Mouse (Mus musculus) heart, embryonic 16.5 days (tissue): Measurements from ENCODE around the gene Borcs5. TPM values are rescaled to one million over a fixed set of nuclear protein-coding genes. Genes with fewer than 3 reads are reported as not detected.
A peak's percentile ranks its signal among the peaks of the same experiment; 100 is the strongest.

Experiments
- ATAC-seq: fragments of 200-750 bp; cut with Nextera tagmentation; replicated peaks from 2 replicates; pipeline ENCODE4 v1.8.0; 2017; ENCODE audit warnings: moderate number of reproducible peaks; ENCODE audit not compliant: insufficient read depth, low FRiP score; ENCODE audit errors: extremely low read depth
- H3K27ac ChIP-seq: fragments of 300-500 bp; sonication (generic); 2 replicates; pipeline ENCODE4 v1.5.1; 2014; ENCODE audit warnings: mild to moderate bottlenecking, low read length, control low read depth, moderate library complexity
- H3K27me3 ChIP-seq: fragments of 300-500 bp; sonication (generic); 2 replicates; pipeline ENCODE4 v1.6.1; 2014; ENCODE audit warnings: low read length, mixed read lengths; ENCODE audit not compliant: control insufficient read depth, insufficient read depth
- H3K36me3 ChIP-seq: fragments of 300-500 bp; sonication (generic); 2 replicates; pipeline ENCODE4 v1.6.1; 2014; ENCODE audit not compliant: control insufficient read depth, insufficient read depth
- H3K4me1 ChIP-seq: fragments of 300-500 bp; sonication (generic); 2 replicates; pipeline ENCODE4 v1.6.1; 2014; ENCODE audit warnings: low read length, mixed read lengths; ENCODE audit not compliant: control insufficient read depth, insufficient read depth
- H3K4me2 ChIP-seq: fragments of 300-500 bp; sonication (generic); 2 replicates; pipeline ENCODE4 v1.6.1; 2014; ENCODE audit warnings: low read depth, mild to moderate bottlenecking, control low read depth, low read length
- H3K4me3 ChIP-seq: fragments of 300-500 bp; sonication (generic); 2 replicates; pipeline ENCODE4 v1.5.1; 2014; ENCODE audit warnings: mild to moderate bottlenecking, control low read depth, low read length
- H3K9ac ChIP-seq: fragments of 300-500 bp; sonication (generic); 2 replicates; pipeline ENCODE4 v1.6.1; 2014; ENCODE audit warnings: low read length, control low read depth
- H3K9me3 ChIP-seq: fragments of 300-500 bp; sonication (generic); replicated peaks from 2 replicates; pipeline ENCODE4 v1.6.1; 2016; ENCODE audit warnings: low read length; ENCODE audit not compliant: control insufficient read depth
- WGBS: fragments of 180-500 bp; shearing (Covaris S2); extraction: QIAGEN DNeasy Blood & Tissue Kit; methylation state at CpG from one replicate; pipeline ENCODE4 v1.1.7; 2014; 5-methylcytosine and 5-hydroxymethylcytosine counted together
- polyA plus RNA-seq: library from polyadenylated mRNA; unstranded; fragments of >200 nt; fragmentation: Nextera tagmentation; extraction: Ambion mirVana; gene quantifications from 2 replicates; pipeline ENCODE4 v1.2.1, GENCODE M21; 2015

Borcs5 gene
- polyA plus RNA-seq, 1 experiment from 2014 or later, result 17.5 TPM

DNA sequence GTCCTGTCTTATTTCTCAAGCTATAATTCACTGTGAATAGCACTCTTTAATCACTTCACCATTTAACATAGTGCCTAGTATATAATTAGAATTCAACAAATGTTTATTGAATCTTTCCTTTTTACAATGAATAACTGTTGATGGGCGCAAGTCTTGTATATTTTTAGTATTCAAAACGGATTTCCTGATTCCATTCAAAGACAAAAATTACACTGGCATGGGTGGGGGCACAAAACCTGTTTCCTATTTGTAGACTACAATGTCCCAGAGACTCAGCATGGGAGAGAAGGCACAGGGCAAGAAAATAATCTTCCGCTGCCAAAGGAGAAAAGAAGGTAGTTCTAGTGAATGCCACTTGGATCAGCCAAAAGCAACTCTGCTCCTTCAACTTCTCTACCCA lies 108.8 kb downstream of the Borcs5 start:
- WGBS, result 88% methylated on average over 3 of the region's 3 CpGs
- Histone ChIP-seq H3K4me3 (no peak overlapping the region), H3K4me1 (peaks cover 2% of the 10 kb centered on the region), H3K4me2 (no peak overlapping the region), H3K27me3 (no peaks in the 10 kb centered on the region), H3K9ac (no peak overlapping the region), H3K27ac (no peak overlapping the region), H3K36me3 (peaks cover 9% of the 10 kb centered on the region; the same call in 1 of the 2 replicates), H3K9me3 (no peaks in the 10 kb centered on the region)
- no peak for ATAC-seq

DNA sequence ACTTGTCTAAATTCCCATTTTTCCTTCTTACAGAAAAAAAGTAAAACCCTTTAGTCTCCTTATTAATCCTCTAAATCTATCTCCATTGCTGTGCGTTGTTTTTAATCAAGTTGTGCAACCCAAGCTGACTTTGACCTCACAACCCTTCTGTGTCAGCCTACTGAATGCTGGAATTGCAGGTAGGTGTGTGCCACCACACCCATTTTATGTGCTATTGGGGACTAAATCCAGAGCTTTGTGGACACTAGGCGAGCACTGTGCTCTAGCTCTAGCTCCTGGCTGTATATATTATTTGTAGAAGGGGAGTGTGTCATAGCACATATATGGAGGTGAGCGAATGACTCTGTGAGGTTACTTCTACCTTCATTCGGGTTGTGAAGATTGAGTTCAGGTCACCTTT lies 111.8 kb downstream of the Borcs5 start:
- H3K27ac ChIP-seq, result no peak overlapping the region
- no peak overlapping the region for H3K9ac ChIP-seq
- peaks cover 18% of the 10 kb centered on the region; the same call in 1 of the 2 replicates for H3K36me3 ChIP-seq
- H3K4me2 ChIP-seq, result no peak overlapping the region
- H3K4me1 ChIP-seq, result peaks cover 3% of the 10 kb centered on the region
- no peak overlapping the region for H3K4me3 ChIP-seq
- no peaks in the 10 kb centered on the region for H3K9me3 ChIP-seq
- 96% methylated on average over 4 of the region's 4 CpGs for WGBS
- ATAC-seq, result no peak
- no peaks in the 10 kb centered on the region for H3K27me3 ChIP-seq

- Histone ChIP-seq H3K4me3 (no peak overlapping the region), H3K9me3 (no peaks in the 10 kb centered on the region), H3K27me3 (no peaks in the 10 kb centered on the region), H3K9ac (no peak overlapping the region), H3K4me2 (no peak overlapping the region), H3K27ac (no peak overlapping the region), H3K36me3 (peaks cover 18% of the 10 kb centered on the region; the same call in 1 of the 2 replicates), H3K4me1 (peaks cover 3% of the 10 kb centered on the region)
- 79% methylated on average over 5 of the region's 5 CpGs for WGBS
- no peak for ATAC-seq
Measured at GRCm38 (mm10) chr6:134751883-134752647, 112.8 kb downstream of the Borcs5 start.

DNA sequence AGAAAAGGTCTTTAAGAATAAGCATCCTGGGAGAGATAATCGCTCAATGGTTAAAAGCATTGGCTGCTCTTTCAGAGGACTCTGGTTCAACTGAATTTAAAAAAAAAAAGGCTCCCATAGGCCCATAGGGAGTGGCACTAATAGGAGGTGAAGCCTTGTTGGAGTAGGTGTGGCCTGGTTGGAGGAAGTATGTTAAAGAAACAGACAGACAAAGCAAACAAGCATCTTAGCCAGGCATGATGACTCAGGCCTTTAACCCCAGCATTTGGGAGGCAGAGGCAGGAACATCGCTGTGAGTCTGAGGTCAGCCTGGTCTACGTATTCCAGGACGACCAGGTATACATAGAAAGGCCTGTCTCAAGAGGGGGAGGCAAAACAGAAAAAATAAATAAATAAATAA lies 114.1 kb downstream of the Borcs5 start:
- ATAC-seq, result no peak
- H3K4me1 ChIP-seq, result peaks cover 3% of the 10 kb centered on the region
- H3K9me3 ChIP-seq, result no peaks in the 10 kb centered on the region
- H3K36me3 ChIP-seq, result peaks cover 15% of the 10 kb centered on the region
- H3K27ac ChIP-seq, result no peak overlapping the region
- H3K9ac ChIP-seq, result no peak overlapping the region
- no peak overlapping the region for H3K4me3 ChIP-seq
- no peak overlapping the region for H3K4me2 ChIP-seq
- H3K27me3 ChIP-seq, result no peaks in the 10 kb centered on the region
- WGBS, result 90% methylated on average over 4 of the region's 4 CpGs

DNA sequence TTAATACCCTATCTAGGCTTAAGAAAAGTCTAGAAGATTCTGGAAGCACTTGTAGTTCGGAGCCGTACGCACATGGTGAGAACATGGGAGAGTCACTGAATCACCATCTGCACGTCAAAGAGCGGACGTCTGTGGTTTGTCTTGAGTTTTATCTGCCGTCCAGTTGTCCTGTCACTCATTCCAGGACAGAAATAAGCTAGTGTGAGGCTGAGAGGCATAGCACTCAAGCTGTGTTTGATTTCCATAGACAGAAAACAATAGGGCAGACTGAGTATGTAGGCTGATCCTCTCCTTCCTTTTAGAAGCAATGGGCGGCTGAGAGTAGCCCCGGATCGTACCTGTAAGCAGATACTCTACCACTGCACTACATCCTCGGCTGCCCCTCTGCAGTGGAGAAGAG lies 114.5 kb downstream of the Borcs5 start:
- Histone ChIP-seq H3K4me2 (peak overlapping the region; percentile 52), H3K9me3 (no peaks in the 10 kb centered on the region)
- 49% methylated on average over 11 of the region's 11 CpGs for WGBS

DNA sequence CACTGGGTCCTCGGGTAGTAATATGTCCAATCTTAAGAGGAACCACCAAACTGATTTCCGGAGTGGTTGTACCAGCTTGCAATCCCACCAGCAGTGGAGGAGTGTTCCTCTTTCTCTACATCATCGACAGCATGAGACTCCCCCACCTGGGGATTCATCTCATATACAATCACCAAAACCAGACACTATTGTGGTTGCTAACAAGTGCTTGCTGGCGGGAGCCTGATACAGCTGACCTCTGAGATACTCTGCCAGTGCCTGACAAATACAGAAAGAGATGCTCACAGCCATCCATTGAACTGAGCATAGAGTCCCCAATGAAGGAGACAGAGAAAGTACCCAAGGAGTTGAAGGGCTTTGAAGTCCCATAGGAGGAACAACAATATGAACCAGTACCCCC lies 116.7 kb downstream of the Borcs5 start:
- H3K9ac ChIP-seq, result no peak overlapping the region
- no peak overlapping the region for H3K4me2 ChIP-seq
- H3K27me3 ChIP-seq, result no peaks in the 10 kb centered on the region
- H3K27ac ChIP-seq, result no peak overlapping the region
- H3K9me3 ChIP-seq, result no peaks in the 10 kb centered on the region
- no peak for ATAC-seq
- H3K4me3 ChIP-seq, result no peak overlapping the region
- WGBS, result 85% methylated on average over 4 of the region's 4 CpGs
- peaks cover 5% of the 10 kb centered on the region for H3K4me1 ChIP-seq
- H3K36me3 ChIP-seq, result peaks cover 11% of the 10 kb centered on the region

More for the DNA sequence above, 114.5 kb downstream of the Borcs5 start:
- Histone ChIP-seq H3K9ac (peak overlapping the region; percentile 54), H3K27ac (peak overlapping the region; percentile 88), H3K4me1 (peaks cover 3% of the 10 kb centered on the region), H3K4me3 (peak overlapping the region; percentile 28), H3K27me3 (no peaks in the 10 kb centered on the region), H3K36me3 (peaks cover 15% of the 10 kb centered on the region)
- ATAC-seq, result peak; percentile 71

Other genes starting within 250 kb of the Borcs5 start
- gene Bcl2l14, start 243.2 kb upstream of the Borcs5 start, polyA plus RNA-seq, result 2.6 and 5.2 TPM in 2 replicates
- 19.6 and 21.1 TPM in 2 replicates for gene Lrp6, start 72.5 kb upstream of the Borcs5 start, polyA plus RNA-seq
- 5.8 and 8.0 TPM in 2 replicates for gene Mansc1, start 7.0 kb upstream of the Borcs5 start, polyA plus RNA-seq
- 14.9 and 15.3 TPM in 2 replicates for gene Dusp16, start 153.1 kb downstream of the Borcs5 start, polyA plus RNA-seq
- 2.6 and 2.9 TPM in 2 replicates for gene Crebl2, start 190.6 kb downstream of the Borcs5 start, polyA plus RNA-seq